In genomic region chr1:63176604-63177421, GRCm38 (mm10) we compare ENCODE assay signal across 8 mouse cellular contexts. TPM values are rescaled to one million over a fixed set of nuclear protein-coding genes. Genes with fewer than 3 reads are reported as not detected.
DNase-seq lines count a peak whose midpoint lies in the region; ATAC-seq and TF ChIP-seq lines count a peak whose summit lies in the region.

TSS of gene Eef1b2 (plus strand) at chr1:63176825.
TSS of gene Ndufs1 (minus strand) at chr1:63176833.

- DNase-seq in ES-E14 (ENCODE audit: low read depth, low spot score), result peak; percentile 92
- peak; percentile 98 for DNase-seq in cerebellum, adult 11-12 months
- DNase-seq in heart, postnatal 25 days (ENCODE audit: low spot score), result peak; percentile 93
- DNase-seq in layer of hippocampus, adult 18-20 months (ENCODE audit: low spot score in 2 of 2), result peak; percentile 97 to 99
- DNase-seq in lung, adult 2 months, result peak; percentile 95
- DNase-seq in thymus, adult 18-20 months, result peak; percentile 92 to 98

- H3K36me3 ChIP-seq in ES-E14 (ENCODE audit: control insufficient read depth, insufficient read depth, low read length, poor library complexity, severe bottlenecking), result peaks cover 27% of the 10 kb centered on the region
- H3K36me3 ChIP-seq in forebrain, embryonic 15.5 days, result peaks cover 23% of the 10 kb centered on the region

- H3K9me3 ChIP-seq in ES-E14 (ENCODE audit: control insufficient read depth, insufficient read depth, low read depth, low read length), result no peaks in the 10 kb centered on the region
- no peaks in the 10 kb centered on the region for H3K9me3 ChIP-seq in forebrain, embryonic 15.5 days

- under 1% methylated on average over 72 of the region's 72 CpGs for WGBS in forebrain, embryonic 15.5 days
- under 1% methylated on average over 72 of the region's 72 CpGs for WGBS in lung, adult 2 months

- H3K9ac ChIP-seq in ES-E14 (ENCODE audit: insufficient read depth, low read depth, low read length, poor library complexity, severe bottlenecking), result peak within 1 kb of the TSS; percentile 99
- H3K9ac ChIP-seq in forebrain, embryonic 15.5 days (replicated peaks), result peak within 1 kb of the TSS; percentile 94

- intact Hi-C loops in heart, postnatal 25 days (cut with DNase I), result loop anchor here (2.0 to 10.0 kb wide), 2 partner anchors 62 to 1358 kb away; partner anchors contain the start of genes Creb1 and Ino80d

- TF ChIP-seq POLR2A in lung, adult 2 months (IDR thresholded peaks at IDR 0.05; ENCODE audit: borderline replicate concordance, extremely low read depth, low read depth, low read length), result peak; percentile 78; the same call in 1 of the 2 replicates

- H3K4me1 ChIP-seq in ES-E14 (ENCODE audit: control insufficient read depth in 2 of 2, insufficient read depth in 2 of 2, low read length in 2 of 2, poor library complexity in 1 of 2), result no peaks in the 10 kb centered on the region
- peaks cover 30% of the 10 kb centered on the region for H3K4me1 ChIP-seq in forebrain, embryonic 15.5 days
- H3K4me1 ChIP-seq in lung, adult 2 months (ENCODE audit: control insufficient read depth, insufficient read depth, low read length), result peaks cover 16% of the 10 kb centered on the region

- in situ Hi-C loops in ES-E14 (cut with MboI; ENCODE audit: low sequenced_read_pairs in 2 of 2, unreplicated experiment in 2 of 2), result no loop called here

- no peaks in the 10 kb centered on the region for H3K27me3 ChIP-seq in forebrain, embryonic 15.5 days

- peak within 1 kb of the TSS; percentile 68 for H3K4me2 ChIP-seq in forebrain, embryonic 15.5 days (replicated peaks)

- peak; percentile 89 for ATAC-seq in forebrain, embryonic 15.5 days (replicated peaks)
- peak; percentile 81 for ATAC-seq in neutrophil, adult 5-6 weeks (ENCODE audit: extremely low read depth, insufficient number of reproducible peaks, low FRiP score, poor library complexity, severe bottlenecking)

- H3K27ac ChIP-seq in ES-E14 (ENCODE audit: insufficient read depth, low read depth, low read length, poor library complexity, severe bottlenecking), result peak within 1 kb of the TSS; percentile 85
- peak within 1 kb of the TSS; percentile 90 for H3K27ac ChIP-seq in forebrain, embryonic 15.5 days (replicated peaks)

- peak within 1 kb of the TSS; percentile 95 to 98 for H3K4me3 ChIP-seq in ES-E14 (ENCODE audit: insufficient read depth in 1 of 2, low read depth in 1 of 2, low read length in 2 of 2, poor library complexity in 1 of 2, severe bottlenecking in 1 of 2)
- H3K4me3 ChIP-seq in forebrain, embryonic 15.5 days, result peak within 1 kb of the TSS; percentile 90
- H3K4me3 ChIP-seq in lung, adult 2 months (replicated peaks; ENCODE audit: extremely low read depth, low read depth, low read length), result peak within 1 kb of the TSS; percentile 97

- no peak for TF ChIP-seq CTCF in lung, adult 2 months (IDR thresholded peaks at IDR 0.05; ENCODE audit: insufficient read depth, low read length)

TF ChIP-seq in ES-E14, 5 proteins besides CTCF, POLR2A, EP300 and RAD21:
- TF ChIP-seq ZC3H11A (IDR thresholded peaks at IDR 0.05; ENCODE audit: borderline replicate concordance, low read depth, low read length) (no peak), HCFC1 (IDR thresholded peaks at IDR 0.05; ENCODE audit: borderline replicate concordance, insufficient read depth, low read length) (peak; percentile 91), CHD2 (IDR thresholded peaks at IDR 0.05; ENCODE audit: low read depth, low read length) (peak; percentile 96), ZNF384 (IDR thresholded peaks at IDR 0.05; ENCODE audit: low read depth, low read length) (peak; percentile 70; the same call in 1 of the 2 replicates), MAFK (IDR thresholded peaks at IDR 0.05; ENCODE audit: insufficient read depth, low read depth, low read length) (no peak)

RNA-seq across cellular contexts. Expression of gene Eef1b2, which starts in this region (rescaled TPM):
- total RNA-seq in ES-E14 (2012; rRNA removed), result 1,668 and 1,913 TPM in 2 replicates
- polyA plus RNA-seq in forebrain, embryonic 15.5 days (2015; fragmentation: Nextera tagmentation; extraction: Ambion mirVana), result 438 and 464 TPM in 2 replicates
- total RNA-seq in heart, postnatal 25 days (2021), result 100 to 1,000 TPM; 356 to 385 TPM
- total RNA-seq in layer of hippocampus, adult 18-20 months (2021), result 100 to 1,000 TPM; 348 to 359 TPM
- polyA plus RNA-seq in lung, adult 2 months (2012; rRNA removed), result 192 and 217 TPM in 2 replicates
- total RNA-seq in neutrophil, adult 5-6 weeks (2017), result 961 and 999 TPM in 2 replicates

RNA-seq across cellular contexts. Expression of gene Ndufs1, which starts in this region (rescaled TPM):
- total RNA-seq in ES-E14 (2012; rRNA removed), result 84.2 and 101 TPM in 2 replicates
- 116 and 118 TPM in 2 replicates for polyA plus RNA-seq in forebrain, embryonic 15.5 days (2015; fragmentation: Nextera tagmentation; extraction: Ambion mirVana)
- total RNA-seq in heart, postnatal 25 days (2021), result 100 to 1,000 TPM; 830 to 856 TPM
- total RNA-seq in layer of hippocampus, adult 18-20 months (2021), result 100 to 1,000 TPM; 149 to 154 TPM
- 17.8 and 29.6 TPM in 2 replicates for polyA plus RNA-seq in lung, adult 2 months (2012; rRNA removed)
- 95.6 and 101 TPM in 2 replicates for total RNA-seq in neutrophil, adult 5-6 weeks (2017)

Comparison
In these comparisons a context has a peak if more than half of its experiments do, and no peak if none do; other contexts are left out.
1. Peak in every context shown above with its lines: DNase-seq, ATAC-seq, H3K4me3 ChIP-seq and H3K27ac ChIP-seq.